Mouse (Mus musculus) bone marrow macrophage, adult 2 months (primary cell): Measurements from ENCODE around the gene Rxfp4.

Experiments
- CTCF ChIP-seq: IDR thresholded peaks from 2 replicates; pipeline ENCODE4 v1.5.1; 2012; ENCODE audit warnings: low read depth, mild to moderate bottlenecking, low read length, moderate library complexity
- POLR2A ChIP-seq: IDR thresholded peaks from 2 replicates; pipeline ENCODE4 v1.6.1; 2012; ENCODE audit warnings: mild to moderate bottlenecking, low read depth, low read length, borderline replicate concordance

- TF ChIP-seq POLR2A = no peak
- TF ChIP-seq CTCF = no peak
These were observed 36.1 kb upstream of the Rxfp4 start for GRCm38 (mm10) chr3:88689079-88689478.
